Mouse (Mus musculus) myocyte (in vitro differentiated cells): ENCODE measurements around the gene Ogfod1.

ENCODE experiments used
- CEBPB ChIP-seq: IDR thresholded peaks from 2 replicates; pipeline ENCODE4 v1.6.1; 2011; ENCODE audit warnings: mild to moderate bottlenecking, moderate library complexity; ENCODE audit not compliant: poor library complexity, insufficient read depth, severe bottlenecking
- MAX ChIP-seq: IDR thresholded peaks from one replicate; pipeline ENCODE4 v1.6.1; 2011; ENCODE audit warnings: low read depth, mild to moderate bottlenecking, control low read depth
- POLR2A ChIP-seq: IDR thresholded peaks from one replicate; pipeline ENCODE4 v1.6.1; 2011; ENCODE audit warnings: low read depth, mild to moderate bottlenecking, control low read depth, moderate library complexity; ENCODE audit not compliant: insufficient read length
- TCF12 ChIP-seq: IDR thresholded peaks from one replicate; pipeline ENCODE4 v1.6.1; 2011; ENCODE audit warnings: mild to moderate bottlenecking, control low read depth; ENCODE audit not compliant: poor library complexity, insufficient read depth, severe bottlenecking
- USF1 ChIP-seq: IDR thresholded peaks from one replicate; pipeline ENCODE4 v1.6.1; 2011; ENCODE audit warnings: low read depth, mild to moderate bottlenecking, control low read depth, moderate library complexity

DNA sequence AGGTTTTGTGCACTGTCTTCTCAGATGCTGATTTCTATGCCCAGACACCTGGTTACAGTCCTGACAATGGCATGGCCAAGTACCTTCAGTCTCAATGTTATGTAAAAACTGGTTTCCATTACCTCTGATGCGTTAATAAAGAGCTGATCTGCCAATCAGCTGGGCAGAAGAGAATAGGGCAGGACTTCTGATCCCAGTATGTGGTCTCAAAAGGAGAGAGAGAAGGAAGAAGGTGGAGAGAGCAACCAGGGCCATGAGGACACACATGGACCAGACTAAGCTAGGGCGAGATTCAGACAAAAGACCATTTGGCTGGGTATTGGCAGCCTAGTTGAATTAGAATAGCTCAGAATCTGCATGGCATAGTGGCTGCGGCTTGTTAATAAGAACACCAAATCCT lies 3.4 kb upstream of the Ogfod1 start:
- TF ChIP-seq POLR2A, result no peak
- no peak for TF ChIP-seq MAX
- no peak for TF ChIP-seq TCF12
- no peak for TF ChIP-seq USF1
- no peak for TF ChIP-seq CEBPB
